Mouse (Mus musculus) intestine, embryonic 14.5 days (tissue): Measurements from ENCODE around the gene Rtkn. TPM values are rescaled to one million over a fixed set of nuclear protein-coding genes. Genes with fewer than 3 reads are reported as not detected.

Source experiments
- ATAC-seq: fragments of 200-750 bp; cut with Nextera tagmentation; replicated peaks from 2 replicates; pipeline ENCODE4 v1.8.0; 2017; ENCODE audit warnings: low read depth, moderate number of reproducible peaks, moderate TSS enrichment, moderate library complexity; ENCODE audit not compliant: low FRiP score, low TSS enrichment
- DNase-seq: peaks from one replicate; pipeline ENCODE4 v3.0.0-alpha.2; 2018; ENCODE audit warnings: low spot score
- H3K27ac ChIP-seq: fragments of 300-500 bp; sonication (generic); 2 replicates; pipeline ENCODE4 v1.5.1; 2014; ENCODE audit warnings: low read depth, mild to moderate bottlenecking, control low read depth
- H3K27me3 ChIP-seq: fragments of 300-500 bp; sonication (generic); replicated peaks from 2 replicates; pipeline ENCODE4 v1.6.1; 2014; ENCODE audit warnings: low read length, control low read depth; ENCODE audit not compliant: control insufficient read depth, insufficient read depth
- H3K36me3 ChIP-seq: fragments of 300-500 bp; sonication (generic); 2 replicates; pipeline ENCODE4 v1.6.1; 2014; ENCODE audit warnings: low read length, control low read depth; ENCODE audit not compliant: control insufficient read depth, insufficient read depth
- H3K4me1 ChIP-seq: fragments of 300-500 bp; sonication (generic); replicated peaks from 2 replicates; pipeline ENCODE4 v1.6.1; 2014; ENCODE audit warnings: low read length, control low read depth, mixed read lengths; ENCODE audit not compliant: control insufficient read depth, insufficient read depth
- H3K4me2 ChIP-seq: fragments of 300-500 bp; sonication (generic); 2 replicates; pipeline ENCODE4 v1.6.1; 2014; ENCODE audit warnings: low read length
- H3K4me3 ChIP-seq: fragments of 300-500 bp; sonication (generic); 2 replicates; pipeline ENCODE4 v1.5.1; 2014; ENCODE audit warnings: low read depth, low read length, control low read depth, mixed read lengths
- H3K9ac ChIP-seq: fragments of 300-500 bp; sonication (generic); 2 replicates; pipeline ENCODE4 v1.6.1; 2014; ENCODE audit warnings: mild to moderate bottlenecking, low read length
- H3K9me3 ChIP-seq: fragments of 300-500 bp; sonication (generic); 2 replicates; pipeline ENCODE4 v1.6.1; 2016; ENCODE audit warnings: low read length, control low read depth; ENCODE audit not compliant: control insufficient read depth
- WGBS: fragments of 180-500 bp; shearing (Covaris S2); extraction: QIAGEN DNeasy Blood & Tissue Kit; methylation state at CpG from one replicate; pipeline ENCODE4 v1.1.7; 2014; 5-methylcytosine and 5-hydroxymethylcytosine counted together
- microRNA counts: library from miRNA; unstranded; fragments of <30 nt; microRNA quantifications from one replicate; lab custom pipeline; 2016
- microRNA-seq: library from miRNA; unstranded; fragments of <30 nt; microRNA quantifications from one replicate; pipeline ENCODE4, GENCODE M21; 2016
- polyA plus RNA-seq: library from polyadenylated mRNA; unstranded; fragments of >200 nt; fragmentation: Nextera tagmentation; extraction: Ambion mirVana; gene quantifications from 2 replicates; pipeline ENCODE4 v1.2.1, GENCODE M21; 2014

Gene Rtkn
- polyA plus RNA-seq, 1 experiment from 2014 or later = 17.6 TPM

DNA sequence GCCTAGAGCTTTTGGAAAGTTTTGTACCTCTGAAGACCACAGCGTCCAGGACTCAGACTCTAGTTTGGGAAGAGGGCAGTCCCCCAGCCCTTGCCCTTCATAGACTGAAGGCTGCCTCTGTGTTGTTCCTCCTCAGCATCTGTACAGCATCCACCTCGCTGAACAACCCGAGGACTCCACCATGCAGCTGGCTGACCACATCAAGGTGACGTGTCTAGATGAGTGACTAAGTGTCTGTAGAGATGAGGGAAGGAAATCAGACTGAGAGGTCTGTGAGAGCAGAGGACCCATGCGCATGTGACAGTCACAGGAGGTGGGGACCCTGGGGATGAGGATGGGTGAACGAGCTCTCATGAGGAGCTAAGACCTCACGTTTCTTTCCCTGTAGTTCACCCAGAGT lies 58.3 kb downstream of the Rtkn start:
- WGBS = 89% methylated on average over 7 of the region's 7 CpGs
- Histone ChIP-seq H3K27me3 (no peaks in the 10 kb centered on the region), H3K9me3 (no peaks in the 10 kb centered on the region), H3K27ac (no peak overlapping the region), H3K36me3 (peaks cover 100% of the 10 kb centered on the region), H3K4me1 (no peaks in the 10 kb centered on the region), H3K4me2 (no peak overlapping the region), H3K4me3 (no peak overlapping the region), H3K9ac (no peak overlapping the region)
- ATAC-seq (no peak), DNase-seq (no peak)

DNA sequence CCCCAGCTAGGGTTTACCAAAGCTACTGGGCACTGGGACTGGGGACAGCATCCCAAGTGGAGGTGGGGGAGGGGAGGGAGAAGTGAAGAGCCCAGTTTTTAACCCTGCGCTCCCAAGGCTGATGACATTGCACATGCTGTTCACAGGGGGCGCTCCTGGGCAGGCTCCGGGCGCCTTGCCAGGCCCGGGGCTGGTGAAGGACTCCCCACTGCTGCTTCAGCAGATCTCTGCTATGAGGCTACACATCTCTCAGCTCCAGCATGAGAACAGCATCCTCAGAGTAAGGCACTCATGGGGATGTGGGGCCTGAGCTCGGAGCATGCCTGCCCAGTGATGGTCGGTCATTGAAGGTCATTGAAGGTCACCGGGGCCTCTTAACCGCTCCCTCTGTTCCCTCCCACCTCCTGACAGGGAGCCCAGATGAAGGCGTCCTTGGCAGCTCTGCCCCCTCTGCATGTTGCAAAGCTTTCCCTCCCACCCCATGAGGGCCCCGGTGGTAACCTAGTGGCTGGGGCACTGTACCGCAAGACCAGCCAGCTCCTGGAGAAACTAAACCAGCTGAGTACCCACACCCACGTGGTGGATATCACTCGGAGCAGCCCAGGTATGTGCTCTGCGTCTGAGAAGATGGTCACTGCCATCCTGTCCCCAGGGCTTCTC lies 62.2 kb downstream of the Rtkn start:
- DNase-seq (no peak), ATAC-seq (no peak)
- no peak overlapping the region for H3K9ac ChIP-seq
- H3K27me3 ChIP-seq = no peaks in the 10 kb centered on the region
- no peak overlapping the region for H3K27ac ChIP-seq
- peaks cover 86% of the 10 kb centered on the region for H3K36me3 ChIP-seq
- 44% methylated on average over 15 of the region's 15 CpGs for WGBS
- H3K4me3 ChIP-seq = no peak overlapping the region
- no peak overlapping the region for H3K4me2 ChIP-seq
- H3K9me3 ChIP-seq = no peaks in the 10 kb centered on the region
- no peaks in the 10 kb centered on the region for H3K4me1 ChIP-seq

MicroRNAs encoded within 50 kb of the gene (microRNA counts, 519-probe panel; counts per million panel counts)
- microRNA mmu-miR-3470a+mmu-miR-3470b (lab: Ali Mortazavi, UCI) = not detected

Small RNA genes within 50 kb of the gene (microRNA-seq; reads per million reads assigned to microRNA genes)
- not detected for gene Mir3470a

Other genes with a start within 250 kb of the Rtkn start
- 1.5 and 1.6 TPM in 2 replicates for gene Sema4f, start 195.7 kb upstream of the Rtkn start, polyA plus RNA-seq
- 0.17 and 0.47 TPM in 2 replicates for gene M1ap, start 188.6 kb upstream of the Rtkn start, polyA plus RNA-seq
- 7.6 and 9.1 TPM in 2 replicates for gene Dok1, start 102.0 kb upstream of the Rtkn start, polyA plus RNA-seq
- gene Loxl3, start 101.3 kb upstream of the Rtkn start, polyA plus RNA-seq = 13.6 and 14.4 TPM in 2 replicates
- 158 and 167 TPM in 2 replicates for gene Aup1, start 80.9 kb upstream of the Rtkn start, polyA plus RNA-seq
- gene Htra2, start 80.2 kb upstream of the Rtkn start, polyA plus RNA-seq = 42.6 and 45.9 TPM in 2 replicates
- gene Dqx1, start 77.6 kb upstream of the Rtkn start, polyA plus RNA-seq = 7.7 and 8.2 TPM in 2 replicates
- gene Tlx2, start 65.2 kb upstream of the Rtkn start, polyA plus RNA-seq = 36.4 and 43.1 TPM in 2 replicates
- gene Pcgf1, start 57.6 kb upstream of the Rtkn start, polyA plus RNA-seq = 45.5 and 46.9 TPM in 2 replicates
- 1.1 and 1.4 TPM in 2 replicates for gene Lbx2, start 49.1 kb upstream of the Rtkn start, polyA plus RNA-seq
- gene Ccdc142, start 33.9 kb upstream of the Rtkn start, polyA plus RNA-seq = 2.0 and 2.9 TPM in 2 replicates
- gene Gm42688, start 33.8 kb upstream of the Rtkn start, polyA plus RNA-seq = 2.1 and 2.6 TPM in 2 replicates
- gene Mrpl53, start 26.4 kb upstream of the Rtkn start, polyA plus RNA-seq = 132 and 136 TPM in 2 replicates
- gene Mogs, start 20.0 kb upstream of the Rtkn start, polyA plus RNA-seq = 39.7 and 60.0 TPM in 2 replicates
- gene Wbp1, start 13.9 kb upstream of the Rtkn start, polyA plus RNA-seq = 83.8 and 91.2 TPM in 2 replicates
- gene Ino80b, start 10.0 kb upstream of the Rtkn start, polyA plus RNA-seq = 13.4 and 13.8 TPM in 2 replicates
- gene Wdr54, start 20.9 kb downstream of the Rtkn start, polyA plus RNA-seq = 4.3 and 6.4 TPM in 2 replicates
- 0.47 and 0.83 TPM in 2 replicates for gene 1700003E16Rik, start 20.9 kb downstream of the Rtkn start, polyA plus RNA-seq
- gene Dctn1, start 30.5 kb downstream of the Rtkn start, polyA plus RNA-seq = 75.3 and 76.0 TPM in 2 replicates
- gene Slc4a5, start 84.4 kb downstream of the Rtkn start, polyA plus RNA-seq = 0.17 and 0.46 TPM in 2 replicates
- 36.0 and 37.4 TPM in 2 replicates for gene Mthfd2, start 190.4 kb downstream of the Rtkn start, polyA plus RNA-seq
- 74.8 and 76.4 TPM in 2 replicates for gene Mob1a, start 190.6 kb downstream of the Rtkn start, polyA plus RNA-seq
- 144 and 155 TPM in 2 replicates for gene Bola3, start 213.7 kb downstream of the Rtkn start, polyA plus RNA-seq